ENCODE assay signal across 12 mouse cellular contexts in the genomic region with DNA sequence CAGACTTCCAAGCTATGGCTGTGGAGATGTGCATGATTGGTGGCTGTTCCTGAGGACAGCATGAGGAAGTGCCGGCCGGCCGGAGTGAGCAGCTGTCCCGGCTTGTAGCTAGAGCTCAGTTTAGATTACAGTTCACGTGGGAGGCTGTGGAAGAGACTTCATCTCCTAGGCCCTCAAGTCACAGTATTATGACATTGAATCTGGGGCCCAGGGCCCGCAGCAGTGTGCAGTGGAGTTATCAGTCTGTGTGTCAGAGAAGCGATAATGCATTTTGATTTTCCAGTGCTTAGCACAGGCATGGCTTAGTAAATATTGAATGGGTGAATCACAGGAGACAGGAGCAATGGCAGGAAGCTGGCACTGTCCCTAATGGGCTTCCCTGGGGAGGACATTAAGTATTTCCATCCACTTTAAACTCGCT. TPM values are rescaled to one million over a fixed set of nuclear protein-coding genes. Genes with fewer than 3 reads are reported as not detected.
A peak's percentile ranks its signal among the peaks of the same experiment; 100 is the strongest.
DNase-seq lines count a peak whose midpoint lies in the region; ATAC-seq and TF ChIP-seq lines count a peak whose summit lies in the region.
"Had no signal": no experiment of that assay in that cellular context is flagged by ENCODE, and none has a peak within 500 bp of the region (broad histone marks: within the 10 kb centered on the region; RNA-seq: fewer than 3 reads in every experiment).

No protein-coding gene starts in this region.

- 17% methylated on average over 8 of the region's 8 CpGs for WGBS in heart, postnatal 0 days
- 51% methylated on average over 8 of the region's 8 CpGs for WGBS in liver, embryonic 11.5 days
- WGBS in liver, postnatal 0 days (ENCODE audit: insufficient replicate concordance): 56% methylated on average over 8 of the region's 8 CpGs
- WGBS in stomach, embryonic 14.5 days: 52% methylated on average over 8 of the region's 8 CpGs

- no peaks in the 10 kb centered on the region for H3K9me3 ChIP-seq in heart, postnatal 0 days (replicated peaks; ENCODE audit: control insufficient read depth, low read length)
- no peaks in the 10 kb centered on the region for H3K9me3 ChIP-seq in liver, embryonic 11.5 days (ENCODE audit: control insufficient read depth, low read length)
- H3K9me3 ChIP-seq in liver, postnatal 0 days (ENCODE audit: low read length): no peaks in the 10 kb centered on the region
- H3K9me3 ChIP-seq in stomach, embryonic 14.5 days (ENCODE audit: control insufficient read depth, low read depth, low read length): no peaks in the 10 kb centered on the region
- H3K9me3 ChIP-seq: embryonic facial prominence, embryonic 13.5 days; forebrain, embryonic 15.5 days; neural tube, embryonic 15.5 days had no signal

- DNase-seq in adrenal gland, adult (ENCODE audit: inconsistent age in 2 of 2, low spot score in 1 of 2): peak; percentile 67 to 84
- no peak for DNase-seq in adrenal gland, postnatal 4 days (ENCODE audit: low spot score in 2 of 2)
- peak; percentile 18 for DNase-seq in heart, postnatal 0 days (ENCODE audit: low spot score)
- no peak for DNase-seq in heart, postnatal 36 days
- DNase-seq in liver, embryonic 11.5 days (ENCODE audit: low spot score): no peak
- no peak for DNase-seq in liver, postnatal 0 days
- no peak for DNase-seq in left cerebral cortex, adult 9 months (ENCODE audit: low spot score in 2 of 2)

- H3K4me3 ChIP-seq in heart, postnatal 0 days (ENCODE audit: low read depth, low read length): no peak overlapping the region
- H3K4me3 ChIP-seq in liver, embryonic 11.5 days (ENCODE audit: low read depth, low read length): no peak overlapping the region
- H3K4me3 ChIP-seq in liver, postnatal 0 days (ENCODE audit: low read depth, low read length): no peak overlapping the region
- H3K4me3 ChIP-seq in stomach, embryonic 14.5 days (ENCODE audit: low read depth, low read length): no peak overlapping the region
- H3K4me3 ChIP-seq: embryonic facial prominence, embryonic 13.5 days; forebrain, embryonic 15.5 days; midbrain, embryonic 12.5 days; neural tube, embryonic 15.5 days had no signal

- TF ChIP-seq EP300 in heart, postnatal 0 days (IDR thresholded peaks at IDR 0.05; ENCODE audit: low read depth): no peak
- TF ChIP-seq EP300 in liver, postnatal 0 days (IDR thresholded peaks at IDR 0.05; ENCODE audit: low read depth): no peak

- 0 out of 2 replicates have a peak, but pooled peaks have one; percentile 27 for ATAC-seq in heart, postnatal 0 days (ENCODE audit: insufficient read depth, low read depth)
- ATAC-seq in liver, embryonic 11.5 days (replicated peaks; ENCODE audit: low FRiP score): no peak
- ATAC-seq in liver, postnatal 0 days: no peak
- no peak for ATAC-seq in stomach, embryonic 14.5 days (ENCODE audit: insufficient number of reproducible peaks, insufficient read depth, low FRiP score, low read depth)
- ATAC-seq: forebrain, embryonic 15.5 days had no signal

- no peak overlapping the region for H3K9ac ChIP-seq in heart, postnatal 0 days (replicated peaks; ENCODE audit: low read depth, low read length)
- H3K9ac ChIP-seq in liver, embryonic 11.5 days (ENCODE audit: low read depth, low read length): no peak overlapping the region
- H3K9ac ChIP-seq in liver, postnatal 0 days (replicated peaks): no peak overlapping the region
- H3K9ac ChIP-seq in stomach, embryonic 14.5 days (replicated peaks; ENCODE audit: low read depth, low read length): no peak overlapping the region
- H3K9ac ChIP-seq: embryonic facial prominence, embryonic 13.5 days; forebrain, embryonic 15.5 days; midbrain, embryonic 12.5 days; neural tube, embryonic 15.5 days had no signal

- peaks cover 43% of the 10 kb centered on the region for H3K36me3 ChIP-seq in heart, postnatal 0 days (replicated peaks; ENCODE audit: control insufficient read depth, insufficient read depth, low read length)
- peaks cover 37% of the 10 kb centered on the region for H3K36me3 ChIP-seq in liver, embryonic 11.5 days (ENCODE audit: control insufficient read depth, insufficient read depth, low read length)
- H3K36me3 ChIP-seq in liver, postnatal 0 days (replicated peaks; ENCODE audit: insufficient read depth, low read length): peaks cover 48% of the 10 kb centered on the region
- H3K36me3 ChIP-seq in stomach, embryonic 14.5 days (ENCODE audit: control insufficient read depth, insufficient read depth, low read length): peaks cover 40% of the 10 kb centered on the region

- TF ChIP-seq CTCF in heart, postnatal 0 days (IDR thresholded peaks at IDR 0.05; ENCODE audit: low read depth): no peak
- no peak for TF ChIP-seq CTCF in liver, postnatal 0 days (IDR thresholded peaks at IDR 0.05; ENCODE audit: low read depth)

- no peaks in the 10 kb centered on the region for H3K27me3 ChIP-seq in heart, postnatal 0 days (ENCODE audit: control insufficient read depth, insufficient read depth, low read length)
- peaks cover 5% of the 10 kb centered on the region for H3K27me3 ChIP-seq in liver, embryonic 11.5 days (replicated peaks; ENCODE audit: control insufficient read depth, insufficient read depth, low read length)
- peaks cover 4% of the 10 kb centered on the region; the same call in 1 of the 2 replicates for H3K27me3 ChIP-seq in liver, postnatal 0 days (ENCODE audit: insufficient read depth, low read length)
- no peaks in the 10 kb centered on the region for H3K27me3 ChIP-seq in stomach, embryonic 14.5 days (ENCODE audit: control insufficient read depth, insufficient read depth, low read length)

- intact Hi-C loops in heart, postnatal 36 days (cut with DNase I): loop anchor here (2.0 kb wide), 3 partner anchors 31 to 181 kb away; a partner anchor contains a TSS

- no peak overlapping the region for H3K4me2 ChIP-seq in heart, postnatal 0 days (ENCODE audit: low read depth, low read length)
- H3K4me2 ChIP-seq in liver, embryonic 11.5 days: no peak overlapping the region
- no peak overlapping the region for H3K4me2 ChIP-seq in liver, postnatal 0 days (ENCODE audit: low read depth, low read length)
- H3K4me2 ChIP-seq in stomach, embryonic 14.5 days (replicated peaks; ENCODE audit: low read depth, low read length): no peak overlapping the region
- H3K4me2 ChIP-seq: embryonic facial prominence, embryonic 13.5 days; forebrain, embryonic 15.5 days; midbrain, embryonic 12.5 days; neural tube, embryonic 15.5 days had no signal

- no peak overlapping the region for H3K27ac ChIP-seq in heart, postnatal 0 days (ENCODE audit: low read depth)
- H3K27ac ChIP-seq in liver, embryonic 11.5 days (ENCODE audit: low read depth, low read length): peak overlapping the region; percentile 13; the same call in 1 of the 2 replicates
- H3K27ac ChIP-seq in liver, postnatal 0 days (ENCODE audit: low read depth): no peak overlapping the region
- H3K27ac ChIP-seq in stomach, embryonic 14.5 days (ENCODE audit: low read length): peak overlapping the region; percentile 33
- H3K27ac ChIP-seq: embryonic facial prominence, embryonic 13.5 days; forebrain, embryonic 15.5 days; midbrain, embryonic 12.5 days; neural tube, embryonic 15.5 days had no signal

- no peaks in the 10 kb centered on the region for H3K4me1 ChIP-seq in heart, postnatal 0 days (ENCODE audit: control insufficient read depth, insufficient read depth)
- H3K4me1 ChIP-seq in liver, embryonic 11.5 days (replicated peaks; ENCODE audit: control insufficient read depth, insufficient read depth, low read length): peaks cover 5% of the 10 kb centered on the region
- no peaks in the 10 kb centered on the region for H3K4me1 ChIP-seq in liver, postnatal 0 days (ENCODE audit: insufficient read depth)
- 0 out of 2 replicates have a peak, but pooled peaks cover 4% of the 10 kb centered on the region for H3K4me1 ChIP-seq in stomach, embryonic 14.5 days (ENCODE audit: control insufficient read depth, insufficient read depth, low read length)
- H3K4me1 ChIP-seq: embryonic facial prominence, embryonic 13.5 days; forebrain, embryonic 15.5 days; midbrain, embryonic 12.5 days had no signal

RNA-seq across cellular contexts. Expression of a gene that starts 6.5 kb away (rescaled TPM):
- total RNA-seq in adrenal gland, postnatal 4 days (2021): 100 to 1,000 TPM; 135 to 293 TPM
- total RNA-seq in heart, postnatal 0 days (2014; rRNA removed; ENCODE audit: low replicate concordance): 25.7 and 67.0 TPM in 2 replicates
- polyA plus RNA-seq in heart, postnatal 0 days (2015; fragmentation: Nextera tagmentation; extraction: Ambion mirVana): 109 TPM in 2 replicates
- 10 to 100 TPM; 29.1 to 29.2 TPM for total RNA-seq in heart, postnatal 36 days (2021)
- 46.4 and 51.2 TPM in 2 replicates for polyA plus RNA-seq in liver, embryonic 11.5 days (2014; fragmentation: Nextera tagmentation; extraction: Ambion mirVana)
- polyA plus RNA-seq in liver, postnatal 0 days (2015; fragmentation: Nextera tagmentation; extraction: Ambion mirVana): 17.3 and 58.9 TPM in 2 replicates
- polyA plus RNA-seq in stomach, embryonic 14.5 days (2014; fragmentation: Nextera tagmentation; extraction: Ambion mirVana): 790 and 843 TPM in 2 replicates

RNA-seq across cellular contexts. Expression of a gene that starts 23.3 kb away (rescaled TPM):
- total RNA-seq in adrenal gland, postnatal 4 days (2021): 1 to 10 TPM; 1.4 to 1.5 TPM
- 4.6 TPM in 1 of 2 replicates, not detected in the other for total RNA-seq in heart, postnatal 0 days (2014; rRNA removed; ENCODE audit: low replicate concordance)
- polyA plus RNA-seq in heart, postnatal 0 days (2015; fragmentation: Nextera tagmentation; extraction: Ambion mirVana): 0.80 and 1.1 TPM in 2 replicates
- total RNA-seq in heart, postnatal 36 days (2021): under 1 TPM in 1 of 2 experiments, not detected in 1; 0.22 TPM
- polyA plus RNA-seq in liver, embryonic 11.5 days (2014; fragmentation: Nextera tagmentation; extraction: Ambion mirVana): 1.5 and 2.0 TPM in 2 replicates
- polyA plus RNA-seq in liver, postnatal 0 days (2015; fragmentation: Nextera tagmentation; extraction: Ambion mirVana): 0.95 and 1.1 TPM in 2 replicates
- 2.8 and 5.8 TPM in 2 replicates for polyA plus RNA-seq in stomach, embryonic 14.5 days (2014; fragmentation: Nextera tagmentation; extraction: Ambion mirVana)

RNA-seq across cellular contexts. Expression of a gene that starts 30.6 kb away (rescaled TPM):
- total RNA-seq in adrenal gland, postnatal 4 days (2021): 10 to 100 TPM; 11.3 to 15.0 TPM
- total RNA-seq in heart, postnatal 0 days (2014; rRNA removed; ENCODE audit: low replicate concordance): 18.7 and 27.0 TPM in 2 replicates
- 7.3 and 8.8 TPM in 2 replicates for polyA plus RNA-seq in heart, postnatal 0 days (2015; fragmentation: Nextera tagmentation; extraction: Ambion mirVana)
- under 1 TPM; 0.39 to 0.62 TPM for total RNA-seq in heart, postnatal 36 days (2021)
- 45.1 and 46.1 TPM in 2 replicates for polyA plus RNA-seq in liver, embryonic 11.5 days (2014; fragmentation: Nextera tagmentation; extraction: Ambion mirVana)
- 14.2 and 15.2 TPM in 2 replicates for polyA plus RNA-seq in liver, postnatal 0 days (2015; fragmentation: Nextera tagmentation; extraction: Ambion mirVana)
- polyA plus RNA-seq in stomach, embryonic 14.5 days (2014; fragmentation: Nextera tagmentation; extraction: Ambion mirVana): 43.5 and 46.8 TPM in 2 replicates

RNA-seq across cellular contexts. Expression of a gene that starts 32.0 kb away (rescaled TPM):
- total RNA-seq in adrenal gland, postnatal 4 days (2021): 100 to 1,000 TPM; 130 to 160 TPM
- 30.1 and 46.3 TPM in 2 replicates for total RNA-seq in heart, postnatal 0 days (2014; rRNA removed; ENCODE audit: low replicate concordance)
- 49.1 and 53.4 TPM in 2 replicates for polyA plus RNA-seq in heart, postnatal 0 days (2015; fragmentation: Nextera tagmentation; extraction: Ambion mirVana)
- 10 to 100 TPM; 40.4 to 47.6 TPM for total RNA-seq in heart, postnatal 36 days (2021)
- polyA plus RNA-seq in liver, embryonic 11.5 days (2014; fragmentation: Nextera tagmentation; extraction: Ambion mirVana): 29.6 and 31.3 TPM in 2 replicates
- 36.2 and 41.2 TPM in 2 replicates for polyA plus RNA-seq in liver, postnatal 0 days (2015; fragmentation: Nextera tagmentation; extraction: Ambion mirVana)
- 56.2 and 69.8 TPM in 2 replicates for polyA plus RNA-seq in stomach, embryonic 14.5 days (2014; fragmentation: Nextera tagmentation; extraction: Ambion mirVana)

RNA-seq across cellular contexts. Expression of a gene that starts 32.4 kb away (rescaled TPM):
- total RNA-seq in adrenal gland, postnatal 4 days (2021): 100 to 1,000 TPM; 209 to 246 TPM
- 141 and 185 TPM in 2 replicates for total RNA-seq in heart, postnatal 0 days (2014; rRNA removed; ENCODE audit: low replicate concordance)
- polyA plus RNA-seq in heart, postnatal 0 days (2015; fragmentation: Nextera tagmentation; extraction: Ambion mirVana): 67.1 and 77.2 TPM in 2 replicates
- 100 to 1,000 TPM; 106 to 118 TPM for total RNA-seq in heart, postnatal 36 days (2021)
- 66.4 and 68.4 TPM in 2 replicates for polyA plus RNA-seq in liver, embryonic 11.5 days (2014; fragmentation: Nextera tagmentation; extraction: Ambion mirVana)
- polyA plus RNA-seq in liver, postnatal 0 days (2015; fragmentation: Nextera tagmentation; extraction: Ambion mirVana): 30.0 and 34.2 TPM in 2 replicates
- 83.7 and 98.5 TPM in 2 replicates for polyA plus RNA-seq in stomach, embryonic 14.5 days (2014; fragmentation: Nextera tagmentation; extraction: Ambion mirVana)

Comparison
In these comparisons a context has a peak if more than half of its experiments do, and no peak if none do; other contexts are left out.
1. DNase-seq: peak in adrenal gland, adult (2 of 2) and heart, postnatal 0 days (single experiment); none in adrenal gland, postnatal 4 days (0 of 2), heart, postnatal 36 days (0 of 2), liver, embryonic 11.5 days (single experiment), liver, postnatal 0 days (single experiment) and left cerebral cortex, adult 9 months (0 of 2).
2. H3K27ac ChIP-seq: peak in liver, embryonic 11.5 days (single experiment) and stomach, embryonic 14.5 days (single experiment); none in heart, postnatal 0 days (single experiment) and liver, postnatal 0 days (single experiment).